Mouse (Mus musculus) myocyte (in vitro differentiated cells): ENCODE results near the gene Mcm5.

Experiments used
- E2F4 ChIP-seq: IDR thresholded peaks from one replicate; pipeline ENCODE4 v1.6.1; 2011; ENCODE audit warnings: mild to moderate bottlenecking, control low read depth, moderate library complexity; ENCODE audit not compliant: insufficient read depth
- MAX ChIP-seq: IDR thresholded peaks from one replicate; pipeline ENCODE4 v1.6.1; 2011; ENCODE audit warnings: low read depth, mild to moderate bottlenecking, control low read depth
- MYOD1 ChIP-seq, 3 experiments: IDR thresholded peaks; one replicate each; pipeline ENCODE4 v1.6.1; 2011; ENCODE audit warnings: control low read depth in 2 of 3, low read depth in 2 of 3, mild to moderate bottlenecking in 2 of 3, moderate library complexity in 1 of 3; ENCODE audit not compliant: insufficient read length in 2 of 3, control insufficient read depth in 1 of 3
- MYOG ChIP-seq, 3 experiments: IDR thresholded peaks; one replicate each; pipeline ENCODE4 v1.6.1; 2011; ENCODE audit warnings: control low read depth in 2 of 3, low read depth in 2 of 3, mild to moderate bottlenecking in 2 of 3; ENCODE audit not compliant: insufficient read length in 2 of 3, control insufficient read depth in 1 of 3, insufficient read depth in 1 of 3
- POLR2A ChIP-seq: IDR thresholded peaks from one replicate; pipeline ENCODE4 v1.6.1; 2011; ENCODE audit warnings: low read depth, mild to moderate bottlenecking, control low read depth, moderate library complexity; ENCODE audit not compliant: insufficient read length
- POLR2AphosphoS2 ChIP-seq: IDR thresholded peaks from one replicate; pipeline ENCODE4 v1.6.1; 2011; ENCODE audit warnings: low read depth, control low read depth; ENCODE audit not compliant: insufficient read length
- SRF ChIP-seq: IDR thresholded peaks from one replicate; pipeline ENCODE4 v1.6.1; 2011; ENCODE audit warnings: low read depth; ENCODE audit not compliant: control insufficient read depth, insufficient read length
- TCF3 ChIP-seq: IDR thresholded peaks from one replicate; pipeline ENCODE4 v1.6.1; 2011; ENCODE audit warnings: low read depth, control low read depth; ENCODE audit not compliant: insufficient read length
- USF1 ChIP-seq: IDR thresholded peaks from one replicate; pipeline ENCODE4 v1.6.1; 2011; ENCODE audit warnings: low read depth, mild to moderate bottlenecking, control low read depth, moderate library complexity

- TF ChIP-seq MYOG (IDR thresholded peaks at IDR 0.05; ENCODE audit: control insufficient read depth in 1 of 3, insufficient read depth in 1 of 3, insufficient read length in 2 of 3, low read depth in 2 of 3) (no peak), E2F4 (no peak), POLR2A (no peak), SRF (no peak), USF1 (no peak), MAX (no peak), MYOD1 (IDR thresholded peaks at IDR 0.05; ENCODE audit: control insufficient read depth in 1 of 3, insufficient read length in 2 of 3, low read depth in 2 of 3) (no peak), POLR2AphosphoS2 (no peak), TCF3 (no peak)
Observed at GRCm38 (mm10) chr8:75078851-75079250, 30.5 kb upstream of the Mcm5 start.
